ENCODE assay signal across 1 mouse cellular context in genomic region chr5:123378712-123379111, GRCm38 (mm10).
A peak's percentile ranks its signal among the peaks of the same experiment; 100 is the strongest.
TF ChIP-seq lines count a peak whose summit lies in the region.

No protein-coding gene starts in this region.

TF ChIP-seq in CH12.LX, 34 proteins besides CTCF, POLR2A, EP300 and RAD21:
- TF ChIP-seq RCOR1 (conservative IDR thresholded peaks at IDR 0.05; ENCODE audit: low read depth, low read length) (no peak), ZKSCAN1 (IDR thresholded peaks at IDR 0.05; ENCODE audit: borderline replicate concordance, low read depth, low read length) (no peak), CHD2 (IDR thresholded peaks at IDR 0.05; ENCODE audit: low read length) (0 out of 2 replicates have a peak, but pooled peaks have one; percentile 30), HCFC1 (IDR thresholded peaks at IDR 0.05; ENCODE audit: low read depth, low read length) (peak; percentile 39; the same call in 1 of the 2 replicates), POLR2AphosphoS2 (IDR thresholded peaks at IDR 0.05; ENCODE audit: low read depth, low read length) (peak; percentile 44; the same call in 1 of the 2 replicates), MXI1 (IDR thresholded peaks at IDR 0.05; ENCODE audit: low read depth, low read length) (no peak), E2F4 (IDR thresholded peaks at IDR 0.05; ENCODE audit: insufficient replicate concordance, low read depth, low read length) (no peak), TBP (conservative IDR thresholded peaks at IDR 0.05; ENCODE audit: low read depth, low read length) (no peak), ZMIZ1 (IDR thresholded peaks at IDR 0.05; ENCODE audit: low read depth, low read length) (no peak), SMC3 (IDR thresholded peaks at IDR 0.05; ENCODE audit: low read depth, low read length) (no peak), MEF2A (IDR thresholded peaks at IDR 0.05; ENCODE audit: borderline replicate concordance, low read depth, low read length) (peak; percentile 56; the same call in 1 of the 2 replicates), ETS1 (conservative IDR thresholded peaks at IDR 0.05; ENCODE audit: low read depth, low read length) (peak; percentile 71), MAFK (IDR thresholded peaks at IDR 0.05; ENCODE audit: insufficient replicate concordance, low read length) (0 out of 2 replicates have a peak, but pooled peaks have one; percentile 23), JUND (conservative IDR thresholded peaks at IDR 0.05; ENCODE audit: low read depth, low read length) (no peak; the same call in 1 of the 2 replicates), BHLHE40 (IDR thresholded peaks at IDR 0.05; ENCODE audit: low read depth, low read length) (peak; percentile 56), ELF1 (IDR thresholded peaks at IDR 0.05; ENCODE audit: low read depth, low read length) (no peak), PAX5 (IDR thresholded peaks at IDR 0.05; ENCODE audit: low read length) (no peak), MAZ (IDR thresholded peaks at IDR 0.05; ENCODE audit: low read depth, low read length) (no peak), NELFE (IDR thresholded peaks at IDR 0.05; ENCODE audit: low read depth, low read length) (no peak), MYC (IDR thresholded peaks at IDR 0.05; ENCODE audit: low read depth, low read length) (no peak), KAT2A (IDR thresholded peaks at IDR 0.05; ENCODE audit: insufficient replicate concordance, low read length) (no peak), USF1 (IDR thresholded peaks at IDR 0.05; ENCODE audit: low read depth, low read length) (no peak), SIN3A (IDR thresholded peaks at IDR 0.05; ENCODE audit: low read length) (peak; percentile 42; the same call in 1 of the 2 replicates), IRF4 (IDR thresholded peaks at IDR 0.05; ENCODE audit: low read depth, low read length) (0 out of 2 replicates have a peak, but pooled peaks have one; percentile 33), USF2 (conservative IDR thresholded peaks at IDR 0.05; ENCODE audit: low read depth, low read length) (no peak), ZC3H11A (IDR thresholded peaks at IDR 0.05; ENCODE audit: low read depth, low read length) (no peak), CHD1 (IDR thresholded peaks at IDR 0.05; ENCODE audit: low read depth, low read length) (0 out of 2 replicates have a peak, but pooled peaks have one; percentile 51), GABPA (IDR thresholded peaks at IDR 0.05; ENCODE audit: insufficient replicate concordance, low read depth, low read length) (no peak), TCF12 (IDR thresholded peaks at IDR 0.05; ENCODE audit: low read depth, low read length) (peak; percentile 38; the same call in 1 of the 2 replicates), JUN (IDR thresholded peaks at IDR 0.05; ENCODE audit: insufficient read depth, low read depth, low read length) (peak; percentile 49; the same call in 1 of the 2 replicates), NRF1 (IDR thresholded peaks at IDR 0.05; ENCODE audit: low read depth, low read length) (no peak), MAX (IDR thresholded peaks at IDR 0.05; ENCODE audit: low read length) (no peak), ZNF384 (IDR thresholded peaks at IDR 0.05; ENCODE audit: low read depth, low read length) (no peak), UBTF (IDR thresholded peaks at IDR 0.05; ENCODE audit: low read depth, low read length) (no peak)
TF ChIP-seq in CH12.LX: peak in this region for 12.
